Mouse (Mus musculus): ENCODE measurements around the gene Tcte1. TPM values are rescaled to one million over a fixed set of nuclear protein-coding genes. Genes with fewer than 3 reads are reported as not detected.

Tcte1 gene
- polyA plus RNA-seq, 1 experiment from 2014 or later, result 0.27 TPM

GRCm38 (mm10) chr17:45557246-45557824, 34.1 kb downstream of the Tcte1 start:
- WGBS, result 63% methylated on average over 7 of the region's 7 CpGs
- Histone ChIP-seq H3K9me3 (no peaks in the 10 kb centered on the region), H3K4me2 (peak overlapping the region; percentile 78), H3K36me3 (no peaks in the 10 kb centered on the region), H3K4me3 (peak overlapping the region; percentile 70; the same call in 1 of the 2 replicates), H3K9ac (0 out of 2 replicates have a peak overlapping the region, but pooled peaks have one; percentile 47), H3K27ac (replicated peaks) (no peak overlapping the region), H3K4me1 (peaks cover 25% of the 10 kb centered on the region), H3K27me3 (replicated peaks) (peaks cover 54% of the 10 kb centered on the region)
- no peak for ATAC-seq (ENCODE audit: extremely low read depth, insufficient number of reproducible peaks, low FRiP score, low TSS enrichment)

GRCm38 (mm10) chr17:45557998-45558862, 35.0 kb downstream of the Tcte1 start:
- Histone ChIP-seq H3K27me3 (replicated peaks) (peaks cover 47% of the 10 kb centered on the region), H3K4me2 (peak overlapping the region; percentile 78; the same call in 1 of the 2 replicates), H3K36me3 (no peaks in the 10 kb centered on the region), H3K4me3 (no peak overlapping the region), H3K27ac (replicated peaks) (no peak overlapping the region), H3K4me1 (peaks cover 25% of the 10 kb centered on the region), H3K9me3 (no peaks in the 10 kb centered on the region), H3K9ac (peak overlapping the region; percentile 47; the same call in 1 of the 2 replicates)
- WGBS, result 61% methylated on average over 16 of the region's 16 CpGs
- ATAC-seq (ENCODE audit: extremely low read depth, insufficient number of reproducible peaks, low FRiP score, low TSS enrichment), result no peak

- ATAC-seq (ENCODE audit: extremely low read depth, insufficient number of reproducible peaks, low FRiP score, low TSS enrichment), result no peak
- Histone ChIP-seq H3K9me3 (no peaks in the 10 kb centered on the region), H3K27ac (replicated peaks) (no peak overlapping the region), H3K4me2 (no peak overlapping the region), H3K36me3 (peaks cover under 1% of the 10 kb centered on the region; the same call in 1 of the 2 replicates), H3K27me3 (replicated peaks) (peaks cover 30% of the 10 kb centered on the region), H3K4me3 (no peak overlapping the region), H3K4me1 (peaks cover 32% of the 10 kb centered on the region), H3K9ac (no peak overlapping the region)
- WGBS, result 81% methylated on average over 15 of the region's 15 CpGs
Measured at GRCm38 (mm10) chr17:45559732-45560525, 36.7 kb downstream of the Tcte1 start.

- Histone ChIP-seq H3K4me1 (peaks cover 38% of the 10 kb centered on the region), H3K9ac (0 out of 2 replicates have a peak overlapping the region, but pooled peaks have one; percentile 95), H3K4me3 (peak overlapping the region; percentile 76; the same call in 1 of the 2 replicates), H3K27me3 (replicated peaks) (peaks cover 9% of the 10 kb centered on the region), H3K36me3 (peaks cover 32% of the 10 kb centered on the region), H3K4me2 (peak overlapping the region; percentile 82), H3K27ac (replicated peaks) (no peak overlapping the region), H3K9me3 (no peaks in the 10 kb centered on the region)
- 70% methylated on average over 12 of the region's 12 CpGs for WGBS
- no peak for ATAC-seq (ENCODE audit: extremely low read depth, insufficient number of reproducible peaks, low FRiP score, low TSS enrichment)
Measured at GRCm38 (mm10) chr17:45563216-45563615, 40.0 kb downstream of the Tcte1 start.

- WGBS, result under 1% methylated on average over 53 of the region's 61 CpGs
- peaks cover 39% of the 10 kb centered on the region for H3K36me3 ChIP-seq
- peak within 1 kb of the TSS; percentile 82 for H3K4me2 ChIP-seq
- no peaks in the 10 kb centered on the region for H3K9me3 ChIP-seq
- H3K27me3 ChIP-seq (replicated peaks), result peaks cover 2% of the 10 kb centered on the region; the same call in 1 of the 2 replicates
- ATAC-seq (ENCODE audit: extremely low read depth, insufficient number of reproducible peaks, low FRiP score, low TSS enrichment), result peak; percentile 72
- peak within 1 kb of the TSS; percentile 76 for H3K27ac ChIP-seq (replicated peaks)
- H3K9ac ChIP-seq, result peak within 1 kb of the TSS; percentile 95
- peaks cover 45% of the 10 kb centered on the region for H3K4me1 ChIP-seq
- peak within 1 kb of the TSS; percentile 76 for H3K4me3 ChIP-seq
Measured at GRCm38 (mm10) chr17:45563655-45564530, 40.7 kb downstream of the Tcte1 start, which contains the start of gene Slc35b2. Gene Slc35b2 (plus strand): TSS chr17:45563874.

GRCm38 (mm10) chr17:45564531-45565084, 41.4 kb downstream of the Tcte1 start:
- WGBS, result 11% methylated on average over 18 of the region's 18 CpGs
- Histone ChIP-seq H3K4me3 (peak overlapping the region; percentile 76), H3K4me2 (peak overlapping the region; percentile 82), H3K27ac (replicated peaks) (peak overlapping the region; percentile 76), H3K9ac (peak overlapping the region; percentile 95), H3K27me3 (replicated peaks) (no peaks in the 10 kb centered on the region), H3K36me3 (peaks cover 46% of the 10 kb centered on the region), H3K9me3 (no peaks in the 10 kb centered on the region), H3K4me1 (peaks cover 52% of the 10 kb centered on the region)
- ATAC-seq (ENCODE audit: extremely low read depth, insufficient number of reproducible peaks, low FRiP score, low TSS enrichment), result no peak

GRCm38 (mm10) chr17:45565103-45565502, 41.9 kb downstream of the Tcte1 start:
- peak overlapping the region; percentile 82 for H3K4me2 ChIP-seq
- peaks cover 51% of the 10 kb centered on the region for H3K36me3 ChIP-seq
- no peaks in the 10 kb centered on the region for H3K27me3 ChIP-seq (replicated peaks)
- H3K9ac ChIP-seq, result peak overlapping the region; percentile 95
- H3K9me3 ChIP-seq, result no peaks in the 10 kb centered on the region
- H3K4me1 ChIP-seq, result peaks cover 57% of the 10 kb centered on the region
- H3K27ac ChIP-seq (replicated peaks), result no peak overlapping the region
- 95% methylated on average over 11 of the region's 11 CpGs for WGBS
- peak overlapping the region; percentile 76 for H3K4me3 ChIP-seq
- ATAC-seq (ENCODE audit: extremely low read depth, insufficient number of reproducible peaks, low FRiP score, low TSS enrichment), result no peak

GRCm38 (mm10) chr17:45566031-45566359, 42.8 kb downstream of the Tcte1 start:
- H3K9ac ChIP-seq, result no peak overlapping the region
- H3K4me1 ChIP-seq, result peaks cover 66% of the 10 kb centered on the region
- peaks cover 60% of the 10 kb centered on the region for H3K36me3 ChIP-seq
- no peak overlapping the region for H3K4me3 ChIP-seq
- 0 out of 2 replicates have a peak overlapping the region, but pooled peaks have one; percentile 50 for H3K27ac ChIP-seq (replicated peaks)
- no peak for ATAC-seq (ENCODE audit: extremely low read depth, insufficient number of reproducible peaks, low FRiP score, low TSS enrichment)
- no peaks in the 10 kb centered on the region for H3K9me3 ChIP-seq
- no peak overlapping the region for H3K4me2 ChIP-seq
- no peaks in the 10 kb centered on the region for H3K27me3 ChIP-seq (replicated peaks)
- 67% methylated on average over 1 of the region's 1 CpGs for WGBS

GRCm38 (mm10) chr17:45566360-45567161, 43.3 kb downstream of the Tcte1 start:
- Histone ChIP-seq H3K9me3 (no peaks in the 10 kb centered on the region), H3K36me3 (peaks cover 66% of the 10 kb centered on the region), H3K9ac (peak overlapping the region; percentile 54; the same call in 1 of the 2 replicates), H3K4me1 (peaks cover 71% of the 10 kb centered on the region), H3K27me3 (replicated peaks) (no peaks in the 10 kb centered on the region), H3K4me2 (no peak overlapping the region), H3K4me3 (no peak overlapping the region), H3K27ac (replicated peaks) (peak overlapping the region; percentile 50)
- ATAC-seq (ENCODE audit: extremely low read depth, insufficient number of reproducible peaks, low FRiP score, low TSS enrichment), result no peak
- 63% methylated on average over 18 of the region's 18 CpGs for WGBS

Measured in heart, embryonic 13.5 days (tissue).